20 mouse cellular contexts compared by ENCODE assay signal in the genomic region with DNA sequence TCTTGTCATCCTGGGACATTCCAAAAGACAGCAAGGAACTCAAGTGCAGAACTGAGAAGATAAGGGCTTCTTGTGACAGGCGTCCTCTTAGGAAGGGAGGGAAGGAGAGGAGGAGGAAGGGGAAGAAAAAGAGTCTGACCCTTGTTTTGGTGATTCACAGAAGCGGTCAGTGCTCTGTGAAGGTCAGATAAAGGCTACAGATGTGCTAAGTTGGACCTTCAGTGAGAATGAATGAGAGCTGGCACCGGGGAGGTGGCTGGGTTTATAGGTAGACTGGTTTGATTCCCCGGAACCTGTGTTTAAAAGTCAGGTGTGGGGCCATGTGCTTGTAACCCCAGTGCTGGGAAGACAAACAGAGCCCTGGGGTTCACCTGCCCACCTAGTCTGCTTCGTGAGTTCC. TPM values are rescaled to one million over a fixed set of nuclear protein-coding genes. Genes with fewer than 3 reads are reported as not detected.
DNase-seq lines count a peak whose midpoint lies in the region; ATAC-seq and TF ChIP-seq lines count a peak whose summit lies in the region.
"Had no signal": no experiment of that assay in that cellular context is flagged by ENCODE, and none has a peak within 500 bp of the region (broad histone marks: within the 10 kb centered on the region; RNA-seq: fewer than 3 reads in every experiment).

No protein-coding gene starts in this region.

- intact Hi-C loops in gastrocnemius, adult 2 months (cut with DNase I) = no loop called here
- intact Hi-C loops in gastrocnemius, postnatal 36 days (cut with DNase I) = no loop called here

- H3K4me1 ChIP-seq in limb, embryonic 15.5 days = 0 out of 2 replicates have a peak, but pooled peaks cover 4% of the 10 kb centered on the region
- H3K4me1 ChIP-seq in limb, embryonic 10.5 days = peaks cover 25% of the 10 kb centered on the region
- H3K4me1 ChIP-seq: forebrain, embryonic 13.5 days; forebrain, embryonic 15.5 days had no signal

- no peaks in the 10 kb centered on the region for H3K9me3 ChIP-seq in limb, embryonic 15.5 days
- no peaks in the 10 kb centered on the region for H3K9me3 ChIP-seq in limb, embryonic 10.5 days (replicated peaks)
- H3K9me3 ChIP-seq: embryonic facial prominence, embryonic 10.5 days; embryonic facial prominence, embryonic 12.5 days; forebrain, embryonic 13.5 days; forebrain, embryonic 15.5 days; G1E had no signal

- no peak for ATAC-seq in limb, embryonic 15.5 days (ENCODE audit: insufficient number of reproducible peaks, low FRiP score, low TSS enrichment, low read depth)
- ATAC-seq: activated CD4-positive, CD25-positive, alpha-beta regulatory T cell, adult 4 months; forebrain, embryonic 13.5 days; forebrain, embryonic 15.5 days; forebrain, postnatal 0 days; Patski had no signal

- TF ChIP-seq CTCF in gastrocnemius, adult 2 months (IDR thresholded peaks at IDR 0.05) = no peak

- H3K4me2 ChIP-seq in limb, embryonic 15.5 days = no peak overlapping the region
- H3K4me2 ChIP-seq: embryonic facial prominence, embryonic 12.5 days; forebrain, embryonic 13.5 days; forebrain, embryonic 15.5 days had no signal

- no peak for DNase-seq in gastrocnemius, adult 2 months
- no peak for DNase-seq in gastrocnemius, postnatal 36 days
- no peak for DNase-seq in limb, embryonic 10.5 days (ENCODE audit: low spot score)
- DNase-seq in lung, postnatal 25 days (ENCODE audit: low spot score) = no peak
- DNase-seq: adrenal gland, postnatal 10 days; adrenal gland, postnatal 36 days; cerebellum, adult 11-12 months; cerebellum, adult 2 months; cerebellum, adult 9-10 months; cerebellum, postnatal 10 days; cerebellum, postnatal 25 days; forebrain, postnatal 0 days had no signal

- no peaks in the 10 kb centered on the region for H3K27me3 ChIP-seq in limb, embryonic 15.5 days
- H3K27me3 ChIP-seq in limb, embryonic 10.5 days (ENCODE audit: low read depth, poor library complexity, severe bottlenecking) = no peaks in the 10 kb centered on the region
- H3K27me3 ChIP-seq: embryonic facial prominence, embryonic 12.5 days; forebrain, embryonic 13.5 days; forebrain, embryonic 15.5 days; Patski had no signal

- peaks cover 36% of the 10 kb centered on the region for H3K36me3 ChIP-seq in limb, embryonic 15.5 days
- H3K36me3 ChIP-seq in limb, embryonic 10.5 days = peaks cover 39% of the 10 kb centered on the region

- H3K4me3 ChIP-seq in gastrocnemius, adult 2 months = no peak overlapping the region
- no peak overlapping the region for H3K4me3 ChIP-seq in limb, embryonic 15.5 days
- no peak overlapping the region for H3K4me3 ChIP-seq in limb, embryonic 10.5 days
- H3K4me3 ChIP-seq: embryonic facial prominence, embryonic 10.5 days; embryonic facial prominence, embryonic 12.5 days; forebrain, embryonic 13.5 days; forebrain, embryonic 15.5 days had no signal

- no peak overlapping the region for H3K9ac ChIP-seq in limb, embryonic 15.5 days
- H3K9ac ChIP-seq: embryonic facial prominence, embryonic 12.5 days; forebrain, embryonic 13.5 days; forebrain, embryonic 15.5 days; forebrain, postnatal 0 days had no signal

- peak overlapping the region; percentile 62 for H3K27ac ChIP-seq in gastrocnemius, adult 2 months
- 0 out of 2 replicates have a peak overlapping the region, but pooled peaks have one; percentile 4 for H3K27ac ChIP-seq in limb, embryonic 15.5 days
- no peak overlapping the region for H3K27ac ChIP-seq in limb, embryonic 10.5 days
- H3K27ac ChIP-seq: embryonic facial prominence, embryonic 12.5 days; forebrain, embryonic 13.5 days; forebrain, embryonic 15.5 days had no signal

- WGBS in limb, embryonic 15.5 days = 75% methylated on average over 5 of the region's 5 CpGs
- 90% methylated on average over 5 of the region's 5 CpGs for WGBS in limb, embryonic 10.5 days

RNA-seq across cellular contexts. Expression of a gene that starts 8.4 kb away (rescaled TPM):
- 10 to 100 TPM; 18.0 to 24.5 TPM for total RNA-seq in gastrocnemius, adult 2 months (2021)
- total RNA-seq in gastrocnemius, postnatal 36 days (2021) = 10 to 100 TPM; 20.3 to 20.7 TPM
- 53.0 and 55.7 TPM in 2 replicates for polyA plus RNA-seq in limb, embryonic 15.5 days (2015; fragmentation: Nextera tagmentation; extraction: Ambion mirVana)
- polyA plus RNA-seq in limb, embryonic 10.5 days (2016; fragmentation: Nextera tagmentation; extraction: Ambion mirVana) = 27.4 and 29.3 TPM in 2 replicates

RNA-seq across cellular contexts. Expression of a gene that starts 41.1 kb away (rescaled TPM):
- total RNA-seq in gastrocnemius, adult 2 months (2021) = 10 to 100 TPM; 22.5 to 26.3 TPM
- 10 to 100 TPM; 15.9 to 20.0 TPM for total RNA-seq in gastrocnemius, postnatal 36 days (2021)
- polyA plus RNA-seq in limb, embryonic 15.5 days (2015; fragmentation: Nextera tagmentation; extraction: Ambion mirVana) = 3.2 TPM in 2 replicates
- polyA plus RNA-seq in limb, embryonic 10.5 days (2016; fragmentation: Nextera tagmentation; extraction: Ambion mirVana) = 2.5 and 2.6 TPM in 2 replicates
